Mouse (Mus musculus): Measurements from ENCODE around the gene Mnt.
"Not testable (repeated sequence)": the region's sequence is repeated elsewhere in the genome, so short reads cannot be mapped to it uniquely, and the experiment has no call there.

Mnt gene

GRCm38 (mm10) chr11:74830256-74831161, at the start of gene Mnt:
Gene Mnt, plus strand, starts transcription at chr11:74830920.
- peak; percentile 91 for DNase-seq

GRCm38 (mm10) chr11:74792874-74793273, 37.8 kb upstream of the Mnt start:
- no peak for DNase-seq

- no peak for DNase-seq
These were observed 30.1 kb upstream of the Mnt start for GRCm38 (mm10) chr11:74800658-74801057.

- no peak for DNase-seq
These were observed 26.6 kb upstream of the Mnt start for GRCm38 (mm10) chr11:74804081-74804627.

- DNase-seq, result no peak
These were observed 23.4 kb upstream of the Mnt start for GRCm38 (mm10) chr11:74807246-74807882.

GRCm38 (mm10) chr11:74808251-74808853, 22.4 kb upstream of the Mnt start:
- DNase-seq, result no peak

- DNase-seq, result no peak
These were observed 20.6 kb upstream of the Mnt start for GRCm38 (mm10) chr11:74810134-74810533.

- DNase-seq, result not testable (repeated sequence)
These were observed 19.7 kb upstream of the Mnt start for GRCm38 (mm10) chr11:74811027-74811426.

- DNase-seq, result no peak
These were observed 19.2 kb upstream of the Mnt start for GRCm38 (mm10) chr11:74811538-74811937.

GRCm38 (mm10) chr11:74815795-74816194, 14.9 kb upstream of the Mnt start:
- no peak for DNase-seq

GRCm38 (mm10) chr11:74820921-74821320, 9.8 kb upstream of the Mnt start:
- no peak for DNase-seq

GRCm38 (mm10) chr11:74821463-74821862, 9.3 kb upstream of the Mnt start:
- DNase-seq, result no peak

- DNase-seq, result no peak
These were observed 7.8 kb upstream of the Mnt start for GRCm38 (mm10) chr11:74822746-74823440.

- no peak for DNase-seq
These were observed 4.6 kb upstream of the Mnt start for GRCm38 (mm10) chr11:74826151-74826550.

GRCm38 (mm10) chr11:74826702-74827101, 4.0 kb upstream of the Mnt start:
- no peak for DNase-seq

GRCm38 (mm10) chr11:74827791-74828403, 2.8 kb upstream of the Mnt start:
- no peak for DNase-seq

- no peak for DNase-seq
These were observed 2.3 kb upstream of the Mnt start for GRCm38 (mm10) chr11:74828404-74828931.

GRCm38 (mm10) chr11:74828965-74829550, 1.7 kb upstream of the Mnt start:
- no peak for DNase-seq

- DNase-seq, result peak; percentile 84
These were observed 908 bp upstream of the Mnt start for GRCm38 (mm10) chr11:74829812-74830211.

- peak; percentile 60 for DNase-seq
These were observed 478 bp downstream of the Mnt start for GRCm38 (mm10) chr11:74831191-74831605.

GRCm38 (mm10) chr11:74831606-74832451, 1.1 kb downstream of the Mnt start:
- peak; percentile 97 for DNase-seq
